Mouse (Mus musculus) CH12.LX (cell line): ENCODE data around the gene Adam11. TPM values are rescaled to one million over a fixed set of nuclear protein-coding genes. Genes with fewer than 3 reads are reported as not detected.

Experiments
- DNase-seq: peaks from one replicate; pipeline ENCODE4 v3.0.0-alpha.2; 2013; ENCODE audit errors: extremely low read depth
- H3K27ac ChIP-seq: 2 replicates; pipeline ENCODE4 v1.5.1; 2012; ENCODE audit warnings: low read depth, mild to moderate bottlenecking, control low read depth, moderate library complexity; ENCODE audit not compliant: insufficient read depth
- H3K27me3 ChIP-seq: replicated peaks from 2 replicates; pipeline ENCODE3; 2012; ENCODE audit warnings: inconsistent platforms
- H3K36me3 ChIP-seq, 2 experiments: replicated peaks in 1 of 2; 2 replicates each; pipeline versions ENCODE3 to v1.6.1; 2012; ENCODE audit warnings: inconsistent platforms in 1 of 2, low read length in 1 of 2, mild to moderate bottlenecking in 1 of 2, mixed read lengths in 1 of 2, moderate library complexity in 1 of 2; ENCODE audit not compliant: control insufficient read depth in 1 of 2, insufficient read depth in 1 of 2
- H3K4me1 ChIP-seq, 2 experiments: 2 replicates each; pipeline ENCODE4 v1.6.1; 2012; ENCODE audit warnings: inconsistent platforms in 1 of 2, moderate library complexity in 1 of 2; ENCODE audit not compliant: insufficient read depth in 2 of 2, control insufficient read depth in 1 of 2
- H3K4me2 ChIP-seq: 2 replicates; pipeline ENCODE4 v1.6.1; 2012; ENCODE audit warnings: low read depth, mild to moderate bottlenecking, control low read depth; ENCODE audit not compliant: poor library complexity, insufficient read depth, severe bottlenecking
- H3K4me3 ChIP-seq, 3 experiments: fragments of 150-350 bp in 1 of 3; sonication (generic) in 1 of 3; replicated peaks in 1 of 3; 2 replicates each; pipeline versions ENCODE3 to v1.5.1; 2011 to 2012; ENCODE audit warnings: low read depth in 2 of 3, low read length in 2 of 3, mild to moderate bottlenecking in 2 of 3, moderate library complexity in 2 of 3, control low read depth in 1 of 3, improper control_type of control experiment in 1 of 3, inconsistent platforms in 1 of 3, mixed read lengths in 1 of 3; ENCODE audit not compliant: poor library complexity in 1 of 3
- H3K79me2 ChIP-seq: replicated peaks from 2 replicates; pipeline ENCODE4 v1.6.1; 2012; ENCODE audit warnings: mild to moderate bottlenecking, moderate library complexity; ENCODE audit not compliant: control insufficient read depth, poor library complexity, insufficient read depth, severe bottlenecking; ENCODE audit errors: extremely low read depth
- H3K9ac ChIP-seq: 2 replicates; pipeline ENCODE4 v1.6.1; 2012; ENCODE audit warnings: low read depth, mild to moderate bottlenecking, control low read depth, moderate library complexity; ENCODE audit not compliant: insufficient read depth
- H3K9me3 ChIP-seq: replicated peaks from 2 replicates; pipeline ENCODE3; 2012; ENCODE audit warnings: low read length, inconsistent platforms, mixed read lengths
- BHLHE40 ChIP-seq: IDR thresholded peaks from 2 replicates; pipeline ENCODE4 v1.6.1; 2011; ENCODE audit warnings: mild to moderate bottlenecking, low read depth, low read length, improper control_type of control experiment
- CTCF ChIP-seq, 2 experiments: IDR thresholded peaks in 1 of 2; conservative IDR thresholded peaks in 1 of 2; 2 replicates each; pipeline ENCODE4 v1.5.1; 2011 to 2012; ENCODE audit warnings: low read depth in 2 of 2, low read length in 2 of 2, improper control_type of control experiment in 1 of 2, inconsistent platforms in 1 of 2, mild to moderate bottlenecking in 1 of 2, moderate library complexity in 1 of 2
- ELF1 ChIP-seq: IDR thresholded peaks from 2 replicates; pipeline ENCODE4 v1.6.1; 2014; ENCODE audit warnings: low read depth, mild to moderate bottlenecking, inconsistent platforms, low read length, improper control_type of control experiment
- EP300 ChIP-seq: IDR thresholded peaks from 2 replicates; pipeline ENCODE4 v1.6.1; 2011; ENCODE audit warnings: low read length, improper control_type of control experiment
- ETS1 ChIP-seq: conservative IDR thresholded peaks from 2 replicates; pipeline ENCODE4 v1.6.1; 2012; ENCODE audit warnings: low read depth, mild to moderate bottlenecking, inconsistent platforms, low read length, improper control_type of control experiment, moderate library complexity
- GABPA ChIP-seq: IDR thresholded peaks from 2 replicates; pipeline ENCODE4 v1.6.1; 2012; ENCODE audit warnings: low read depth, low read length, improper control_type of control experiment, inconsistent platforms; ENCODE audit not compliant: insufficient replicate concordance
- IRF4 ChIP-seq: IDR thresholded peaks from 2 replicates; pipeline ENCODE4 v1.6.1; 2014; ENCODE audit warnings: low read depth, mild to moderate bottlenecking, inconsistent platforms, low read length, improper control_type of control experiment
- JUND ChIP-seq: conservative IDR thresholded peaks from 2 replicates; pipeline ENCODE4 v1.6.1; 2011; ENCODE audit warnings: low read depth, low read length, improper control_type of control experiment
- KAT2A ChIP-seq: IDR thresholded peaks from 2 replicates; pipeline ENCODE4 v1.6.1; 2012; ENCODE audit warnings: low read length, improper control_type of control experiment, inconsistent platforms; ENCODE audit not compliant: insufficient replicate concordance
- MAFK ChIP-seq: IDR thresholded peaks from 2 replicates; pipeline ENCODE4 v1.6.1; 2011; ENCODE audit warnings: low read length, improper control_type of control experiment; ENCODE audit not compliant: insufficient replicate concordance
- MAZ ChIP-seq: IDR thresholded peaks from 2 replicates; pipeline ENCODE4 v1.6.1; 2012; ENCODE audit warnings: low read depth, mild to moderate bottlenecking, inconsistent platforms, low read length, improper control_type of control experiment, moderate library complexity
- NRF1 ChIP-seq: IDR thresholded peaks from 2 replicates; pipeline ENCODE4 v1.6.1; 2014; ENCODE audit warnings: low read depth, mild to moderate bottlenecking, inconsistent platforms, low read length, improper control_type of control experiment, moderate library complexity
- POLR2A ChIP-seq: IDR thresholded peaks from 2 replicates; pipeline ENCODE4 v1.6.1; 2011; ENCODE audit warnings: low read depth, mild to moderate bottlenecking, improper control_type of control experiment, low read length
- POLR2AphosphoS2 ChIP-seq: IDR thresholded peaks from 2 replicates; pipeline ENCODE4 v1.6.1; 2011; ENCODE audit warnings: low read depth, low read length, improper control_type of control experiment
- RAD21 ChIP-seq: IDR thresholded peaks from 2 replicates; pipeline ENCODE4 v1.6.1; 2011; ENCODE audit warnings: low read depth, mild to moderate bottlenecking, low read length, improper control_type of control experiment, moderate library complexity
- RCOR1 ChIP-seq: conservative IDR thresholded peaks from 2 replicates; pipeline ENCODE4 v1.6.1; 2012; ENCODE audit warnings: low read depth, mild to moderate bottlenecking, inconsistent platforms, low read length, improper control_type of control experiment
- SIN3A ChIP-seq: IDR thresholded peaks from 2 replicates; pipeline ENCODE4 v1.6.1; 2012; ENCODE audit warnings: low read length, improper control_type of control experiment, inconsistent platforms
- TCF12 ChIP-seq: IDR thresholded peaks from 2 replicates; pipeline ENCODE4 v1.6.1; 2014; ENCODE audit warnings: low read depth, mild to moderate bottlenecking, inconsistent platforms, low read length, improper control_type of control experiment
- UBTF ChIP-seq: IDR thresholded peaks from 2 replicates; pipeline ENCODE4 v1.6.1; 2012; ENCODE audit warnings: low read depth, mild to moderate bottlenecking, inconsistent platforms, low read length, improper control_type of control experiment, moderate library complexity
- ZC3H11A ChIP-seq: IDR thresholded peaks from 2 replicates; pipeline ENCODE4 v1.6.1; 2012; ENCODE audit warnings: low read depth, mild to moderate bottlenecking, inconsistent platforms, low read length, improper control_type of control experiment
- ZKSCAN1 ChIP-seq: IDR thresholded peaks from 2 replicates; pipeline ENCODE4 v1.6.1; 2012; ENCODE audit warnings: low read depth, inconsistent platforms, low read length, improper control_type of control experiment, borderline replicate concordance
- ZMIZ1 ChIP-seq: IDR thresholded peaks from 2 replicates; pipeline ENCODE4 v1.6.1; 2012; ENCODE audit warnings: low read depth, mild to moderate bottlenecking, inconsistent platforms, low read length, improper control_type of control experiment
- ZNF384 ChIP-seq: IDR thresholded peaks from 2 replicates; pipeline ENCODE4 v1.6.1; 2012; ENCODE audit warnings: low read depth, low read length, improper control_type of control experiment, inconsistent platforms
- dilution Hi-C: fragments of 300-500 bp; cut with MboI; formaldehyde crosslinking; loops from 2 replicates; pipeline ENCODE4 v1.14.3; 2020; ENCODE audit warnings: low sequenced_read_pairs; ENCODE audit not compliant: extremely low pct_unique_long_range_greater_than_20kb, extremely low pct_ligation_motif_present
- in situ Hi-C: fragments of 300-500 bp; cut with MboI; formaldehyde crosslinking; loops from 3 replicates; pipeline ENCODE4 v1.14.3; 2019; ENCODE audit warnings: low sequenced_read_pairs, low pct_ligation_motif_present, low pct_unique_long_range_greater_than_20kb, mixed read lengths
- polyA plus RNA-seq: library from polyadenylated mRNA; unstranded; fragments of >175 nt; gene quantifications from 2 replicates; pipeline ENCODE4 v1.2.1, GENCODE M21; 2012; ENCODE audit warnings: low read depth; ENCODE audit not compliant: insufficient read length
- total RNA-seq, 2 experiments: library from RNA; depleted of rRNA; stranded (reverse); fragments of 300-350 nt in 1 of 2; fragments of >200 nt in 1 of 2; gene quantifications; 2 replicates each; pipeline ENCODE4 v1.2.3; 2012 to 2014

The Adam11 gene
- total and polyA plus RNA-seq, 3 experiments, result not detected

DNA sequence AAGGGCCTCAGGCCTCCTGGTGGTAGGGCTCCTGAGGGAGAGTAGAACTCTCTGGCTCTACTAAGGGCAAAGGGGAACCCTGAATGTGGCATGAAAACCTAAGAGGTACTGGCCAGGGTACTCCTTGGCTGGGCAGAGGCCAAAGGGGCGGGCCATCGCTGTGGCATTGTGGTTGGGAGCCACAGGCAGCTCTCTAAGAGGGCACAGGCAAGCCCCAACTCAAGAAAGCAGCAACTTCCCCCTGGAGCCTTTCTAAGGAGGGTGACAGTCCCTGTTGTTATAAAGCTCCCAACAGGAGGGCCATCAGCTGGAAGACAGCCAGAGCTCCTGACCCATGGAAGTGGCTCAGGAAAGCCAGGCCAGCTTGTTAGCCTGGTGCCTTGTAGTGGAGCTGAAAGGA lies 2.3 kb upstream of the Adam11 start:
- H3K79me2 ChIP-seq, result no peaks in the 10 kb centered on the region
- H3K9me3 ChIP-seq, result no peaks in the 10 kb centered on the region
- TF ChIP-seq POLR2AphosphoS2 (no peak), KAT2A (no peak), ZKSCAN1 (no peak), BHLHE40 (no peak)
- no peaks in the 10 kb centered on the region for H3K36me3 ChIP-seq
- no peak for DNase-seq
- peaks cover 0 to 8% of the 10 kb centered on the region in 2 experiments; a peak in 3 of 4 replicates for H3K4me1 ChIP-seq
- dilution Hi-C loops, result no loop called here
- no peak overlapping the region for H3K9ac ChIP-seq
- no peak overlapping the region for H3K4me3 ChIP-seq
- in situ Hi-C loops, result no loop called here
- peaks cover 94% of the 10 kb centered on the region for H3K27me3 ChIP-seq
- H3K4me2 ChIP-seq, result no peak overlapping the region
- H3K27ac ChIP-seq, result no peak overlapping the region

DNA sequence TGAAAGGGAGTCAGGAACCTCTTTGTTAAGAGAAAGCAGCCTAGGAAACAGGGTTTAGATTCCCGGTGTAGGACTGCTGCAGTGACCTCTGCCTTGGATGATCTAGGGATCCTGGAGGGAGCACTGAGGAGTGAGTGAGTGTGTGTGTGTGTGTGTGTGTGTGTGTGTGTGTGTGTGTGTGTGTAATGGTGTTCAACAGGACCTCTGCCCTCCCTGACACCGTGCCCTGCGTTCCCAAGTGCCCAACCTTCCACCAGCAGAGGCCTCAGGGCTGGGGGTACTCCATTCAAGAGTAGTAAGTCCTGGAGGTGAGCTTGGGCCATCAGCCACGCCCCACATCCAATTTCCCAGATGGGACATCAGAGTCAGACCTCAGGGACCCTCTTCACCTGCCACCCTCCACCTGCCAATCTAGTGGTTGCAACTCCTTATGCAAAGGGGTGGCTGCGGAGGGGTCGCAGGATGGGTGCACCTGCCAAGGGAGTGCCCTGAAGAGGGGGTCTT lies 382 bp upstream of the Adam11 start:
- H3K4me1 ChIP-seq, result peaks cover 0 to 8% of the 10 kb centered on the region in 2 experiments; a peak in 3 of 4 replicates
- no peak overlapping the region for H3K27ac ChIP-seq
- dilution Hi-C loops (no loop called here), in situ Hi-C loops (no loop called here)
- H3K9ac ChIP-seq, result no peak overlapping the region
- no peak for DNase-seq
- H3K4me3 ChIP-seq, result no peak overlapping the region
- H3K4me2 ChIP-seq, result no peak overlapping the region
- no peaks in the 10 kb centered on the region for H3K79me2 ChIP-seq
- peaks cover 94% of the 10 kb centered on the region for H3K27me3 ChIP-seq
- TF ChIP-seq EP300, result no peak
- TF ChIP-seq POLR2A, result no peak
- TF ChIP-seq, all 38 proteins: peak for 0
- no peaks in the 10 kb centered on the region for H3K9me3 ChIP-seq
- H3K36me3 ChIP-seq, result no peaks in the 10 kb centered on the region

DNA sequence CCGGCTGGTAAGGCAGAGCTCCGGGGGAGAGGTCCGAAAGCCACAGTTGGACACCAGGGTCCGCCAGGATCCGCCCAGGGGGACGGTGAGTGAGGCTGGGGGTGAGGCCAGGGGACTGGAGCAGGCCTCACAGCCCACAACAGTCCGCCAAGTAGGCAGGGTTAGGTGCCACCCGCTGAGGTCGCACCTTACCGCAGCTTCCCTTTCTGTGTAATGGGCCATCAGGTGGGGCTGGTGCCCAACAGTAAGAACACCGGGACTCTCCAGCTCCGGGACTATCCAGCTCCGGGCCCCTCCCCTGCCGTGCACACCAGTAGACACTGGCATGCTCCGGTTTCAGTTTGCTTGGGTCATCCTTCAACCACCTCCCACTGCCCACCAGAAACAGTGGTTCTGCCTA lies 1.0 kb downstream of the Adam11 start:
- in situ Hi-C loops, result no loop called here
- H3K4me1 ChIP-seq, result peaks cover 0 to 8% of the 10 kb centered on the region in 2 experiments; a peak in 3 of 4 replicates
- TF ChIP-seq ETS1 (no peak), SIN3A (no peak), ZNF384 (no peak), MAZ (no peak), CTCF (conservative IDR thresholded peaks at IDR 0.05 in 1 of 2, IDR thresholded peaks at IDR 0.05 in 1 of 2; ENCODE audit: low read depth in 2 of 2, low read length in 2 of 2) (no peak), IRF4 (no peak), RCOR1 (no peak), RAD21 (no peak), GABPA (no peak), ZMIZ1 (no peak), ELF1 (no peak), TCF12 (no peak), ZC3H11A (no peak), MAFK (no peak), NRF1 (no peak), UBTF (no peak), JUND (no peak), BHLHE40 (no peak)
- TF ChIP-seq, all 38 proteins: peak for 0
- Histone ChIP-seq H3K36me3 (no peaks in the 10 kb centered on the region), H3K9me3 (no peaks in the 10 kb centered on the region), H3K9ac (no peak overlapping the region), H3K27me3 (peaks cover 91% of the 10 kb centered on the region), H3K4me2 (no peak overlapping the region; the same call in 1 of the 2 replicates), H3K27ac (no peak overlapping the region), H3K79me2 (no peaks in the 10 kb centered on the region), H3K4me3 (no peak overlapping the region)
- dilution Hi-C loops, result no loop called here
- DNase-seq, result no peak
